Mouse (Mus musculus): ENCODE measurements around the gene Olfr1346. TPM values are rescaled to one million over a fixed set of nuclear protein-coding genes. Genes with fewer than 3 reads are reported as not detected.
"Not testable (repeated sequence)": the region's sequence is repeated elsewhere in the genome, so short reads cannot be mapped to it uniquely, and the experiment has no call there.

Olfr1346 gene
- not detected in 2 replicates for total RNA-seq (2017)

- ATAC-seq (replicated peaks in 1 of 2; ENCODE audit: insufficient read depth in 1 of 2, low FRiP score in 2 of 2, low TSS enrichment in 1 of 2, low read depth in 1 of 2, poor library complexity in 2 of 2, severe bottlenecking in 2 of 2) = no peak
These were observed at the start of gene Olfr1346 for GRCm38 (mm10) chr7:6466951-6467350. Olfr1346 (plus strand) TSS chr7:6467101.

GRCm38 (mm10) chr7:6419894-6420293 is 47.0 kb upstream of the Olfr1346 start:
- no peak for ATAC-seq (replicated peaks in 1 of 2; ENCODE audit: insufficient read depth in 1 of 2, low FRiP score in 2 of 2, low TSS enrichment in 1 of 2, low read depth in 1 of 2, poor library complexity in 2 of 2, severe bottlenecking in 2 of 2)

- no peak for ATAC-seq (replicated peaks in 1 of 2; ENCODE audit: insufficient read depth in 1 of 2, low FRiP score in 2 of 2, low TSS enrichment in 1 of 2, low read depth in 1 of 2, poor library complexity in 2 of 2, severe bottlenecking in 2 of 2)
These were observed 37.5 kb upstream of the Olfr1346 start for GRCm38 (mm10) chr7:6429381-6429780.

GRCm38 (mm10) chr7:6430342-6430741 is 36.6 kb upstream of the Olfr1346 start:
- ATAC-seq (replicated peaks in 1 of 2; ENCODE audit: insufficient read depth in 1 of 2, low FRiP score in 2 of 2, low TSS enrichment in 1 of 2, low read depth in 1 of 2, poor library complexity in 2 of 2, severe bottlenecking in 2 of 2) = peak; percentile 51 to 66; a peak in 1 of 4 replicates

GRCm38 (mm10) chr7:6438388-6438787 is 28.5 kb upstream of the Olfr1346 start, which contains the start of gene Olfr1344:
Olfr1344 (plus strand) TSS chr7:6438688.
- ATAC-seq (replicated peaks in 1 of 2; ENCODE audit: insufficient read depth in 1 of 2, low FRiP score in 2 of 2, low TSS enrichment in 1 of 2, low read depth in 1 of 2, poor library complexity in 2 of 2, severe bottlenecking in 2 of 2) = no peak

GRCm38 (mm10) chr7:6441173-6441572 is 25.7 kb upstream of the Olfr1346 start:
- ATAC-seq (replicated peaks in 1 of 2; ENCODE audit: insufficient read depth in 1 of 2, low FRiP score in 2 of 2, low TSS enrichment in 1 of 2, low read depth in 1 of 2, poor library complexity in 2 of 2, severe bottlenecking in 2 of 2) = no peak

- ATAC-seq (replicated peaks in 1 of 2; ENCODE audit: insufficient read depth in 1 of 2, low FRiP score in 2 of 2, low TSS enrichment in 1 of 2, low read depth in 1 of 2, poor library complexity in 2 of 2, severe bottlenecking in 2 of 2) = no peak
These were observed 19.1 kb upstream of the Olfr1346 start for GRCm38 (mm10) chr7:6447771-6448170.

- no peak for ATAC-seq (replicated peaks in 1 of 2; ENCODE audit: insufficient read depth in 1 of 2, low FRiP score in 2 of 2, low TSS enrichment in 1 of 2, low read depth in 1 of 2, poor library complexity in 2 of 2, severe bottlenecking in 2 of 2)
These were observed 11.0 kb upstream of the Olfr1346 start, which contains the start of gene Olfr1336 for GRCm38 (mm10) chr7:6455868-6456267. Olfr1336 (plus strand) TSS chr7:6456168.

GRCm38 (mm10) chr7:6456399-6456798 is 10.5 kb upstream of the Olfr1346 start:
- no peak for ATAC-seq (replicated peaks in 1 of 2; ENCODE audit: insufficient read depth in 1 of 2, low FRiP score in 2 of 2, low TSS enrichment in 1 of 2, low read depth in 1 of 2, poor library complexity in 2 of 2, severe bottlenecking in 2 of 2)

GRCm38 (mm10) chr7:6477633-6478032 is 10.7 kb downstream of the Olfr1346 start:
- not testable (repeated sequence) for ATAC-seq (replicated peaks in 1 of 2; ENCODE audit: insufficient read depth in 1 of 2, low FRiP score in 2 of 2, low TSS enrichment in 1 of 2, low read depth in 1 of 2, poor library complexity in 2 of 2, severe bottlenecking in 2 of 2)

GRCm38 (mm10) chr7:6486841-6487240 is 19.9 kb downstream of the Olfr1346 start, which contains the start of gene Olfr5:
Olfr5 (minus strand) TSS chr7:6486941.
- no peak for ATAC-seq (replicated peaks in 1 of 2; ENCODE audit: insufficient read depth in 1 of 2, low FRiP score in 2 of 2, low TSS enrichment in 1 of 2, low read depth in 1 of 2, poor library complexity in 2 of 2, severe bottlenecking in 2 of 2)

- no peak for ATAC-seq (replicated peaks in 1 of 2; ENCODE audit: insufficient read depth in 1 of 2, low FRiP score in 2 of 2, low TSS enrichment in 1 of 2, low read depth in 1 of 2, poor library complexity in 2 of 2, severe bottlenecking in 2 of 2)
These were observed 32.8 kb downstream of the Olfr1346 start, which contains the start of gene Olfr1347 for GRCm38 (mm10) chr7:6499655-6500054. Olfr1347 (minus strand) TSS chr7:6499755.

GRCm38 (mm10) chr7:6508648-6509047 is 41.7 kb downstream of the Olfr1346 start, which contains the start of gene Olfr1348:
Olfr1348 (minus strand) TSS chr7:6508748.
- no peak for ATAC-seq (replicated peaks in 1 of 2; ENCODE audit: insufficient read depth in 1 of 2, low FRiP score in 2 of 2, low TSS enrichment in 1 of 2, low read depth in 1 of 2, poor library complexity in 2 of 2, severe bottlenecking in 2 of 2)

- no peak for ATAC-seq (replicated peaks in 1 of 2; ENCODE audit: insufficient read depth in 1 of 2, low FRiP score in 2 of 2, low TSS enrichment in 1 of 2, low read depth in 1 of 2, poor library complexity in 2 of 2, severe bottlenecking in 2 of 2)
These were observed 54.8 kb downstream of the Olfr1346 start for GRCm38 (mm10) chr7:6521666-6522065.

- no peak for ATAC-seq (replicated peaks in 1 of 2; ENCODE audit: insufficient read depth in 1 of 2, low FRiP score in 2 of 2, low TSS enrichment in 1 of 2, low read depth in 1 of 2, poor library complexity in 2 of 2, severe bottlenecking in 2 of 2)
These were observed 55.9 kb downstream of the Olfr1346 start, which contains the start of gene Olfr1349 for GRCm38 (mm10) chr7:6522850-6523249. Olfr1349 (minus strand) TSS chr7:6522950.

GRCm38 (mm10) chr7:6525001-6525400 is 58.1 kb downstream of the Olfr1346 start:
- no peak for ATAC-seq (replicated peaks in 1 of 2; ENCODE audit: insufficient read depth in 1 of 2, low FRiP score in 2 of 2, low TSS enrichment in 1 of 2, low read depth in 1 of 2, poor library complexity in 2 of 2, severe bottlenecking in 2 of 2)

GRCm38 (mm10) chr7:6526141-6526540 is 59.2 kb downstream of the Olfr1346 start:
- no peak for ATAC-seq (replicated peaks in 1 of 2; ENCODE audit: insufficient read depth in 1 of 2, low FRiP score in 2 of 2, low TSS enrichment in 1 of 2, low read depth in 1 of 2, poor library complexity in 2 of 2, severe bottlenecking in 2 of 2)

All from hematopoietic stem cell, adult 5-6 weeks (primary cell).